Mouse (Mus musculus): Measurements from ENCODE around the gene AC134908.4. TPM values are rescaled to one million over a fixed set of nuclear protein-coding genes. Genes with fewer than 3 reads are reported as not detected.
A peak's percentile ranks its signal among the peaks of the same experiment; 100 is the strongest.

The AC134908.4 gene
- polyA plus RNA-seq, 1 experiment from 2014 or later = 0.61 TPM

DNA sequence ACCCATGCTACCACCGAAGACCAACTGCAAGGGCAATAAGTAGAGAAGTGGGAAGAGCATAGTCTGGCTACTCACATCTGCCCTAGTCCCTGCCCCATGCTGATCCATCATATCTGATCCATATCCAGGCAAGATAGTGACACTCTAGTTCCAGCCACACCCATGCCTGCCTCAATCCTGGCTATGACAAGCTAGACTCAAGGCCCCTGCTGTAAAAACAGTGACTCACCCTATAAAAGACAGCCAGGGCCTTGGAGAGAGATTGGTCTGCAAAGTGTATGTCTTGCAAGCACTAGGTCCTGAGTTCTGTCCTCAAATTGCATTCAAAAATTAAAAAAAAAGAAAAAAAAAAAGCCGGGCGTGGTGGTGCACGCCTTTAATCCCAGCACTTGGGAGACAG, 11.0 kb upstream of the AC134908.4 start:
- Histone ChIP-seq H3K36me3 (no peaks in the 10 kb centered on the region), H3K4me2 (no peak overlapping the region), H3K9ac (no peak overlapping the region), H3K27me3 (replicated peaks) (peaks cover 53% of the 10 kb centered on the region), H3K4me3 (no peak overlapping the region), H3K9me3 (replicated peaks) (no peaks in the 10 kb centered on the region), H3K4me1 (replicated peaks) (peaks cover 23% of the 10 kb centered on the region), H3K27ac (ENCODE audit: poor library complexity, severe bottlenecking) (no peak overlapping the region)
- ATAC-seq (ENCODE audit: insufficient number of reproducible peaks, low FRiP score) = no peak
- WGBS = 78% methylated on average over 4 of the region's 4 CpGs

DNA sequence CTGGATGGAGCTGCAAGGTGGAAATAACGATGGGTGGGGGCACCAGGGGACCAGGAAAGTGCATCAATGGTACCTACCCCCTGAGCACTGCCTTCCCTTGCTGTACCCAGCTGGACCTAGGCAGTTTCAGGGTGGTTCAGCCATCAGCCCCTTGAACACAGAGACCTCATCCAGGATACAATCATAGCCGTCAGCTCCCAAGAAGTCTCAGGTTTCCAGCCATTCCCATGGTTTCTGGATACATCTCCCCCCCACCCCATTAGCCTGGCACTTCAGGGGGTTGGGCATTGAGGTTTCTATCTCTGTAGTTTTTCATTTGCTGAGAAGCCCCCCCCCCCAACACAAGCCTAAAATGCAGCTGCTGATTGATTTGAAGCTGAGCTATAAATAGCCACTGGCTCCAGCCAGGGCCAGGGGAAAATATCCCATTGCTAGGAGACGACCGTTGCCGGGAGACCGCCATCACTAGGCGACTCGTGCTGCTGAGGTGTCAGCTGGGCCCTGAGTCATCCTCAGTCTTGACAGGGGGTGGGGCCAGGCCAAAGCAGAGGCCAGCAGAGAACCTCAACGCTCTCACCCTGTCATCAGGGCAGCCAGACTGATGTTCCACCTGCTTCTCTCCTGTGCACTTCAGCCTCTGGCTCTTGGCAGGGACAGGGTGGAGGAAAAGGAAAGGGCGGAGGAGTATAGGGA, 7.5 kb upstream of the AC134908.4 start:
- Histone ChIP-seq H3K4me3 (no peak overlapping the region), H3K36me3 (no peaks in the 10 kb centered on the region), H3K9ac (0 out of 2 replicates have a peak overlapping the region, but pooled peaks have one; percentile 43), H3K27me3 (replicated peaks) (peaks cover 20% of the 10 kb centered on the region), H3K4me2 (peak overlapping the region; percentile 48), H3K4me1 (replicated peaks) (peaks cover 15% of the 10 kb centered on the region), H3K9me3 (replicated peaks) (no peaks in the 10 kb centered on the region), H3K27ac (ENCODE audit: poor library complexity, severe bottlenecking) (0 out of 2 replicates have a peak overlapping the region, but pooled peaks have one; percentile 20)
- peak; percentile 83 for ATAC-seq (ENCODE audit: insufficient number of reproducible peaks, low FRiP score)
- 10% methylated on average over 10 of the region's 10 CpGs for WGBS

- H3K9ac ChIP-seq = no peak overlapping the region
- peaks cover 14% of the 10 kb centered on the region for H3K27me3 ChIP-seq (replicated peaks)
- 9% methylated on average over 6 of the region's 6 CpGs for WGBS
- peaks cover 24% of the 10 kb centered on the region for H3K4me1 ChIP-seq (replicated peaks)
- no peak for ATAC-seq (ENCODE audit: insufficient number of reproducible peaks, low FRiP score)
- H3K4me3 ChIP-seq = no peak overlapping the region
- no peaks in the 10 kb centered on the region for H3K9me3 ChIP-seq (replicated peaks)
- H3K27ac ChIP-seq (ENCODE audit: poor library complexity, severe bottlenecking) = no peak overlapping the region
- no peaks in the 10 kb centered on the region for H3K36me3 ChIP-seq
- H3K4me2 ChIP-seq = no peak overlapping the region
Observed at GRCm38 (mm10) chr17:25801029-25801428, 5.6 kb upstream of the AC134908.4 start.

- Histone ChIP-seq H3K4me1 (replicated peaks) (peaks cover 41% of the 10 kb centered on the region), H3K9ac (peak within 1 kb of the TSS; percentile 78), H3K36me3 (no peaks in the 10 kb centered on the region), H3K9me3 (replicated peaks) (no peaks in the 10 kb centered on the region), H3K27ac (ENCODE audit: poor library complexity, severe bottlenecking) (no peak within 1 kb of the TSS), H3K4me3 (peak within 1 kb of the TSS; percentile 79), H3K4me2 (peak within 1 kb of the TSS; percentile 98), H3K27me3 (replicated peaks) (peaks cover 4% of the 10 kb centered on the region; the same call in 1 of the 2 replicates)
- peak; percentile 82 for ATAC-seq (ENCODE audit: insufficient number of reproducible peaks, low FRiP score)
- under 1% methylated on average over 35 of the region's 35 CpGs for WGBS
Observed at GRCm38 (mm10) chr17:25796951-25797369, 1.5 kb upstream of the AC134908.4 start, which contains the start of gene Metrn. Gene Metrn (minus strand): TSS chr17:25797136.

- H3K4me3 ChIP-seq = peak overlapping the region; percentile 79
- no peaks in the 10 kb centered on the region for H3K36me3 ChIP-seq
- peak overlapping the region; percentile 78 for H3K9ac ChIP-seq
- peak overlapping the region; percentile 98 for H3K4me2 ChIP-seq
- no peaks in the 10 kb centered on the region for H3K9me3 ChIP-seq (replicated peaks)
- ATAC-seq (ENCODE audit: insufficient number of reproducible peaks, low FRiP score) = peak; percentile 7; the same call in 1 of the 2 replicates
- H3K27me3 ChIP-seq (replicated peaks) = 0 out of 2 replicates have a peak, but pooled peaks cover under 1% of the 10 kb centered on the region
- no peak overlapping the region for H3K27ac ChIP-seq (ENCODE audit: poor library complexity, severe bottlenecking)
- peaks cover 45% of the 10 kb centered on the region for H3K4me1 ChIP-seq (replicated peaks)
- WGBS = 2% methylated on average over 37 of the region's 37 CpGs
Observed at GRCm38 (mm10) chr17:25796211-25796771, 832 bp upstream of the AC134908.4 start.

- Histone ChIP-seq H3K36me3 (0 out of 2 replicates have a peak, but pooled peaks cover 5% of the 10 kb centered on the region), H3K9ac (0 out of 2 replicates have a peak overlapping the region, but pooled peaks have one; percentile 78), H3K27ac (ENCODE audit: poor library complexity, severe bottlenecking) (no peak overlapping the region), H3K4me2 (peak overlapping the region; percentile 98), H3K4me3 (no peak overlapping the region), H3K9me3 (replicated peaks) (no peaks in the 10 kb centered on the region), H3K27me3 (replicated peaks) (no peaks in the 10 kb centered on the region), H3K4me1 (replicated peaks) (peaks cover 53% of the 10 kb centered on the region)
- ATAC-seq (ENCODE audit: insufficient number of reproducible peaks, low FRiP score) = no peak
- WGBS = 83% methylated on average over 17 of the region's 17 CpGs
Observed at GRCm38 (mm10) chr17:25794998-25795397, 461 bp downstream of the AC134908.4 start.

GRCm38 (mm10) chr17:25794197-25794596, 1.3 kb downstream of the AC134908.4 start:
- H3K27me3 ChIP-seq (replicated peaks) = no peaks in the 10 kb centered on the region
- H3K4me1 ChIP-seq (replicated peaks) = peaks cover 53% of the 10 kb centered on the region
- no peak overlapping the region for H3K9ac ChIP-seq
- WGBS = 83% methylated on average over 13 of the region's 13 CpGs
- H3K4me3 ChIP-seq = no peak overlapping the region
- peaks cover 13% of the 10 kb centered on the region for H3K36me3 ChIP-seq
- H3K9me3 ChIP-seq (replicated peaks) = no peaks in the 10 kb centered on the region
- no peak overlapping the region for H3K4me2 ChIP-seq
- no peak overlapping the region for H3K27ac ChIP-seq (ENCODE audit: poor library complexity, severe bottlenecking)
- ATAC-seq (ENCODE audit: insufficient number of reproducible peaks, low FRiP score) = no peak

GRCm38 (mm10) chr17:25792615-25793014, 2.8 kb downstream of the AC134908.4 start, which contains the start of gene Fam173a:
Gene Fam173a (minus strand): TSS chr17:25792901.
- peak within 1 kb of the TSS; percentile 85 for H3K27ac ChIP-seq (ENCODE audit: poor library complexity, severe bottlenecking)
- H3K4me1 ChIP-seq (replicated peaks) = peaks cover 53% of the 10 kb centered on the region
- peak within 1 kb of the TSS; percentile 77 for H3K4me3 ChIP-seq
- H3K9me3 ChIP-seq (replicated peaks) = no peaks in the 10 kb centered on the region
- H3K27me3 ChIP-seq (replicated peaks) = no peaks in the 10 kb centered on the region
- H3K36me3 ChIP-seq = peaks cover 24% of the 10 kb centered on the region
- peak; percentile 58 for ATAC-seq (ENCODE audit: insufficient number of reproducible peaks, low FRiP score)
- WGBS = 1% methylated on average over 14 of the region's 14 CpGs
- peak within 1 kb of the TSS; percentile 82 for H3K9ac ChIP-seq
- peak within 1 kb of the TSS; percentile 93 for H3K4me2 ChIP-seq

DNA sequence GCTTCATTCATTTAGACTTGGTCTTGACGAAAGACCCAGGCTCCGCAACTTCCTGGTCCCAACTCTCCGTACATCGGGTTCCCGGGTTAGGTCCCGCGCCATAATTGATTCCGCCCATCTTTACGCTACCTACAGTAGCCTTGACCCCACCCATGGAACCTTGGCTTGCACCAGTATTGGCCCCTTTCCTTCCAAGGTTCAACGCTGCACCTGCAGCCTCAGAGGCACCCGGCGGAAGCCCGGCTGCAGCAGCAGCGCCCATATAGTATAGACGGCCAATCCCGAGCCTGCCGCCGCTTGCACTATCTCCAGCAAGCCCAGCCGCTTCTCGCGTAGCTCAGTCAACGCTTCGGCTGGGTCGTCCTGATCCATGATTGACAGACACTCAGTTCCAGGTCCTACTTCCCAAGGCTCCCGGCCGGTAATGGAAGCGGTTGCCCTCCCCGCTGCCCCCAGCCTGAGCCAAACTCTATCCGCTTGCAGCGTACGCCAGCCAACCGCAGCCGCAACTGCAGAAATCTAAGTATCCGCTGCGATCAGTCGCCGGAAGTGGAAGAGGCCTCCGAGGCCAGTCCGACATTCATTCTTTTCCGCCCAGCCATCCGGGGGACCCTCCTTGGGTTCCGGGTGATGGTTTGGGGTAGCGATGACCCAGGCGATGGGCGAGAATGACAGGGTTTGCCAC, 3.5 kb downstream of the AC134908.4 start:
- under 1% methylated on average over 45 of the region's 45 CpGs for WGBS
- H3K27ac ChIP-seq (ENCODE audit: poor library complexity, severe bottlenecking) = peak overlapping the region; percentile 85
- H3K4me1 ChIP-seq (replicated peaks) = peaks cover 49% of the 10 kb centered on the region
- no peaks in the 10 kb centered on the region for H3K27me3 ChIP-seq (replicated peaks)
- peak overlapping the region; percentile 77 for H3K4me3 ChIP-seq
- peak overlapping the region; percentile 93 for H3K4me2 ChIP-seq
- no peaks in the 10 kb centered on the region for H3K9me3 ChIP-seq (replicated peaks)
- H3K9ac ChIP-seq = peak overlapping the region; percentile 82
- ATAC-seq (ENCODE audit: insufficient number of reproducible peaks, low FRiP score) = peak; percentile 65
- peaks cover 27% of the 10 kb centered on the region for H3K36me3 ChIP-seq

GRCm38 (mm10) chr17:25791320-25791842, 4.1 kb downstream of the AC134908.4 start:
- H3K36me3 ChIP-seq = peaks cover 27% of the 10 kb centered on the region
- H3K9ac ChIP-seq = peak overlapping the region; percentile 82
- WGBS = 28% methylated on average over 19 of the region's 19 CpGs
- peak overlapping the region; percentile 85 for H3K27ac ChIP-seq (ENCODE audit: poor library complexity, severe bottlenecking)
- H3K4me1 ChIP-seq (replicated peaks) = peaks cover 48% of the 10 kb centered on the region
- H3K4me2 ChIP-seq = peak overlapping the region; percentile 93
- no peak for ATAC-seq (ENCODE audit: insufficient number of reproducible peaks, low FRiP score)
- no peaks in the 10 kb centered on the region for H3K27me3 ChIP-seq (replicated peaks)
- no peaks in the 10 kb centered on the region for H3K9me3 ChIP-seq (replicated peaks)
- H3K4me3 ChIP-seq = peak overlapping the region; percentile 77

All from heart, embryonic 12.5 days (tissue).